ENCODE assay signal across 15 mouse cellular contexts in the genomic region with DNA sequence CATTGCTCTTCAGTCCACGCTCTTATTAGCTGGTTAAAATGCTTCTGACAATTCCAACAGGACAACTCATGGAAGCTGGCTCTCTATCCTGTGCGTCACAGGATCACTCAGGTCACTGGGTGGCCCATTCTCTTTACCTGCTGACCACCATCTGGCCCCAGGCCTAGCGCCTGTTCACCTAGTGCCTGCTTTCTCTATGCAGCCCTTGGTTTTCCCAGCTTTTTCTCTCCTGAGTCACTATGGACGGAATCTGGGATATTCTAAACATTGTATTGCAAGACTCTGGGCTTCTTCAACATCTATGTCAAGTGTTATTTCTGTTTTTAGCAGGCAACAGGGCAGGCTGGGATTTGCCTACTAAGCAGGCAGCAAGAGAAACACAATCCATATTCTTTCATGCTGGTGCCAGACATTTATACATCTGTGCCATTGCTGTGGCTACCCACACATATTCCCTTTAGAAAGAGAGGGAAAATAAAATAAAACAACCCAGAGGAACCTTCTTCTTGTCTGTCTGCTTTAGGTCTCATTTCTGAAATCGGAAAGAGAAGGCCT.
"Had no signal": no experiment of that assay in that cellular context is flagged by ENCODE, and none has a peak within 500 bp of the region (broad histone marks: within the 10 kb centered on the region; RNA-seq: fewer than 3 reads in every experiment).

No protein-coding gene starts in this region.

- DNase-seq: gastrocnemius, adult 2 months; gastrocnemius, postnatal 10 days; gastrocnemius, postnatal 25 days; heart, adult 18-20 months; heart, postnatal 14 days; heart, postnatal 36 days; kidney, adult 11 months; kidney, adult 2 months; kidney, adult 9 months; kidney, postnatal 14 days; kidney, postnatal 36 days; liver; liver, embryonic 13.5 days had no signal

- ATAC-seq: hindbrain, postnatal 0 days; intestine, embryonic 16.5 days had no signal
